Mouse (Mus musculus) small intestine, adult 2 months (tissue): ENCODE data around the gene Lrrfip1.

Source experiments
- CTCF ChIP-seq: fragments of 200-500 bp; IDR thresholded peaks from 2 replicates; pipeline ENCODE4 v1.5.1; 2012; ENCODE audit warnings: low read depth, mild to moderate bottlenecking, control low read depth, inconsistent platforms, low read length, moderate library complexity, mixed read lengths; ENCODE audit not compliant: insufficient replicate concordance, insufficient read length; ENCODE audit errors: extremely low read depth
- POLR2A ChIP-seq: fragments of 200-500 bp; IDR thresholded peaks from 2 replicates; pipeline ENCODE4 v1.6.1; 2012; ENCODE audit warnings: low read depth, mild to moderate bottlenecking, control low read depth, inconsistent platforms, low read length, moderate library complexity

- TF ChIP-seq POLR2A (no peak), CTCF (no peak)
Observed at GRCm38 (mm10) chr1:91003522-91004253, 5.2 kb downstream of the Lrrfip1 start.
